Mouse (Mus musculus) ovary, adult 18-20 months (tissue): ENCODE data around the gene Ccdc8.

ENCODE experiments used
- DNase-seq: peaks from one replicate; pipeline ENCODE4 v3.0.0; 2022; ENCODE audit warnings: low spot score, mixed read lengths

The Ccdc8 gene

GRCm38 (mm10) chr7:17011909-17012590 is 19.5 kb downstream of the Ccdc8 start:
- DNase-seq, result no peak

GRCm38 (mm10) chr7:17015381-17015780 is 22.9 kb downstream of the Ccdc8 start:
- DNase-seq, result no peak

GRCm38 (mm10) chr7:17017036-17017435 is 24.5 kb downstream of the Ccdc8 start:
- peak; percentile 92 for DNase-seq

GRCm38 (mm10) chr7:17017921-17018320 is 25.4 kb downstream of the Ccdc8 start:
- no peak for DNase-seq

GRCm38 (mm10) chr7:17019426-17020166 is 27.1 kb downstream of the Ccdc8 start:
- DNase-seq, result no peak

- DNase-seq, result no peak
These were observed 29.7 kb downstream of the Ccdc8 start for GRCm38 (mm10) chr7:17022176-17022575.

GRCm38 (mm10) chr7:17023701-17024100 is 31.2 kb downstream of the Ccdc8 start:
- no peak for DNase-seq

GRCm38 (mm10) chr7:17024141-17024540 is 31.6 kb downstream of the Ccdc8 start:
- DNase-seq, result no peak

GRCm38 (mm10) chr7:17024814-17025504 is 32.5 kb downstream of the Ccdc8 start:
- no peak for DNase-seq

- DNase-seq, result no peak
These were observed 33.0 kb downstream of the Ccdc8 start for GRCm38 (mm10) chr7:17025505-17025894.

- no peak for DNase-seq
These were observed 33.6 kb downstream of the Ccdc8 start for GRCm38 (mm10) chr7:17025896-17026622.

GRCm38 (mm10) chr7:17026710-17027587 is 34.4 kb downstream of the Ccdc8 start:
- no peak for DNase-seq

GRCm38 (mm10) chr7:17027588-17028343 is 35.3 kb downstream of the Ccdc8 start, which contains the start of gene Ppp5c:
Gene Ppp5c, minus strand, starts transcription at chr7:17027924.
- DNase-seq, result peak; percentile 90

- DNase-seq, result no peak
These were observed 36.4 kb downstream of the Ccdc8 start for GRCm38 (mm10) chr7:17028923-17029322.

GRCm38 (mm10) chr7:17030239-17030638 is 37.7 kb downstream of the Ccdc8 start:
- no peak for DNase-seq

- no peak for DNase-seq
These were observed 45.6 kb downstream of the Ccdc8 start for GRCm38 (mm10) chr7:17038018-17038695.

GRCm38 (mm10) chr7:17039373-17039772 is 46.9 kb downstream of the Ccdc8 start:
- DNase-seq, result no peak

- DNase-seq, result no peak
These were observed 53.2 kb downstream of the Ccdc8 start for GRCm38 (mm10) chr7:17045743-17046142.
